ENCODE assay signal across 15 mouse cellular contexts in the genomic region with DNA sequence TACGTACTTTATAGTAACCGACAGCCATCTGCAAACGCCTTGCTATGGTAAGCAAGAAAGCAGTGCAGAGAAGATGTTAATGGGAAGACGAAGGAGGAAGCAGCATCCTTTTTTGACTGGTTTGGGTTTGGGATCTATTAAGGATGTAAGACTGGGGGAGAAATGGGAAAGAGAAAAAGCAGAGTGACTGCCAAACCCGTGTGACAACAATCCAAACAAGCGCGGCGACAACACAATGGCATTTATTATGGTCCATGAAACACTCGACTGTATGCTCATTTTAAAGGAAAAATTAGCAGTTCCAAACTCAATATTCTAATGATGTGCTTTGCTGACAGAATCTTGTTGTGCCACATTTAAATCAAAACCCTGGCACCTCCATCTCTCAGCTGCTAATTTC.
"Had no signal": no experiment of that assay in that cellular context is flagged by ENCODE, and none has a peak within 500 bp of the region (broad histone marks: within the 10 kb centered on the region; RNA-seq: fewer than 3 reads in every experiment).

No protein-coding gene starts in this region.

- H3K4me1 ChIP-seq: liver, embryonic 13.5 days; stomach, embryonic 15.5 days had no signal

- H3K4me3 ChIP-seq: liver, embryonic 13.5 days; stomach, embryonic 15.5 days had no signal

- DNase-seq: kidney, adult 9 months; kidney, postnatal 14 days; kidney, postnatal 4 days; left cerebral cortex, postnatal 4 days; liver, embryonic 13.5 days; lung, adult 2 months; lung, postnatal 14 days; lung, postnatal 4 days; midbrain, embryonic 14.5 days; right cerebral cortex, postnatal 14 days; right cerebral cortex, postnatal 4 days; spleen, adult 18-20 months; thymus, postnatal 36 days had no signal

- H3K27me3 ChIP-seq: liver, embryonic 13.5 days; stomach, embryonic 15.5 days had no signal

- H3K4me2 ChIP-seq: liver, embryonic 13.5 days; midbrain, embryonic 11.5 days; stomach, embryonic 15.5 days had no signal

- H3K27ac ChIP-seq: liver, embryonic 13.5 days; stomach, embryonic 15.5 days had no signal

- H3K9ac ChIP-seq: liver, embryonic 13.5 days; stomach, embryonic 15.5 days had no signal

- H3K36me3 ChIP-seq: liver, embryonic 13.5 days; stomach, embryonic 15.5 days had no signal

- H3K9me3 ChIP-seq: liver, embryonic 13.5 days; stomach, embryonic 15.5 days had no signal
